Mouse (Mus musculus): ENCODE results near the gene Cbr3.

The Cbr3 gene

GRCm38 (mm10) chr16:93711411-93712188 lies 28.6 kb downstream of the Cbr3 start, which contains the start of gene Dop1b:
TSS of gene Dop1b (plus strand) at chr16:93711904.
- DNase-seq (ENCODE audit: low spot score in 2 of 2): peak; percentile 98 to 99

- no peak for DNase-seq (ENCODE audit: low spot score in 2 of 2)
Measured at GRCm38 (mm10) chr16:93712189-93712885, 29.3 kb downstream of the Cbr3 start.

- DNase-seq (ENCODE audit: low spot score in 2 of 2): no peak
Measured at GRCm38 (mm10) chr16:93712966-93713365, 30.0 kb downstream of the Cbr3 start.

GRCm38 (mm10) chr16:93714426-93714825 lies 31.4 kb downstream of the Cbr3 start:
- no peak for DNase-seq (ENCODE audit: low spot score in 2 of 2)

GRCm38 (mm10) chr16:93715826-93716225 lies 32.8 kb downstream of the Cbr3 start:
- no peak for DNase-seq (ENCODE audit: low spot score in 2 of 2)

GRCm38 (mm10) chr16:93717299-93717703 lies 34.3 kb downstream of the Cbr3 start:
- peak; percentile 67 to 89 for DNase-seq (ENCODE audit: low spot score in 2 of 2)

GRCm38 (mm10) chr16:93721771-93722170 lies 38.8 kb downstream of the Cbr3 start:
- no peak for DNase-seq (ENCODE audit: low spot score in 2 of 2)

- DNase-seq (ENCODE audit: low spot score in 2 of 2): no peak
Measured at GRCm38 (mm10) chr16:93722476-93722875, 39.5 kb downstream of the Cbr3 start.

GRCm38 (mm10) chr16:93725417-93726144 lies 42.6 kb downstream of the Cbr3 start:
- no peak for DNase-seq (ENCODE audit: low spot score in 2 of 2)

GRCm38 (mm10) chr16:93726186-93726585 lies 43.2 kb downstream of the Cbr3 start:
- DNase-seq (ENCODE audit: low spot score in 2 of 2): no peak

GRCm38 (mm10) chr16:93728676-93729075 lies 45.7 kb downstream of the Cbr3 start:
- no peak for DNase-seq (ENCODE audit: low spot score in 2 of 2)

GRCm38 (mm10) chr16:93729801-93730721 lies 47.0 kb downstream of the Cbr3 start:
- peak in 1 of 2 experiments; percentile 23 for DNase-seq (ENCODE audit: low spot score in 2 of 2)

- DNase-seq (ENCODE audit: low spot score in 2 of 2): no peak
Measured at GRCm38 (mm10) chr16:93731310-93731709, 48.3 kb downstream of the Cbr3 start.

- no peak for DNase-seq (ENCODE audit: low spot score in 2 of 2)
Measured at GRCm38 (mm10) chr16:93732875-93733569, 50.0 kb downstream of the Cbr3 start.

GRCm38 (mm10) chr16:93739251-93739650 lies 56.2 kb downstream of the Cbr3 start:
- no peak for DNase-seq (ENCODE audit: low spot score in 2 of 2)
